Mouse (Mus musculus) liver, embryonic 14.5 days (tissue): ENCODE results near the gene Naxd.

Experiments used
- CTCF ChIP-seq: IDR thresholded peaks from 2 replicates; pipeline ENCODE4 v1.5.1; 2016; ENCODE audit warnings: antibody characterized with exemption, low read depth, control low read depth
- EP300 ChIP-seq: IDR thresholded peaks from 2 replicates; pipeline ENCODE4 v1.6.1; 2016; ENCODE audit warnings: antibody characterized with exemption, low read depth

- no peak for TF ChIP-seq EP300
- TF ChIP-seq CTCF: peak; percentile 86
Observed at GRCm38 (mm10) chr8:11506802-11507201, 9.5 kb downstream of the Naxd start.
